Mouse (Mus musculus) spleen, adult 18-20 months (tissue): ENCODE data around the gene Gm47955.
"Not testable (repeated sequence)": the region's sequence is repeated elsewhere in the genome, so short reads cannot be mapped to it uniquely, and the experiment has no call there.

Experiments
- DNase-seq, 2 experiments: peaks; one replicate each; pipeline ENCODE4 v3.0.0; 2022; ENCODE audit warnings: mixed read lengths in 2 of 2

Gm47955 gene

GRCm38 (mm10) chr1:83000306-83000705 is 40.2 kb downstream of the Gm47955 start, which contains the start of gene Gm47959:
Gene Gm47959, plus strand, starts transcription at chr1:83000548.
- DNase-seq = not testable (repeated sequence)

- DNase-seq = no peak
Measured at GRCm38 (mm10) chr1:83006218-83007179, 46.4 kb downstream of the Gm47955 start.

- no peak for DNase-seq
Measured at GRCm38 (mm10) chr1:83007471-83007870, 47.4 kb downstream of the Gm47955 start.
